Mouse (Mus musculus) olfactory bulb, adult 2 months (tissue): ENCODE results near the gene Ntn4.

Experiments used
- CTCF ChIP-seq: fragments of 200-500 bp; IDR thresholded peaks from 2 replicates; pipeline ENCODE4 v1.5.1; 2012; ENCODE audit warnings: low read depth, mild to moderate bottlenecking, low read length, moderate library complexity; ENCODE audit not compliant: insufficient read depth
- POLR2A ChIP-seq: fragments of 200-500 bp; IDR thresholded peaks from 2 replicates; pipeline ENCODE4 v1.6.1; 2012; ENCODE audit warnings: mild to moderate bottlenecking, low read depth, low read length, moderate library complexity; ENCODE audit not compliant: insufficient read depth

GRCm38 (mm10) chr10:93595831-93596230, 44.6 kb upstream of the Ntn4 start:
- no peak for TF ChIP-seq POLR2A
- no peak for TF ChIP-seq CTCF
